Mouse (Mus musculus): ENCODE data around the gene B2m. TPM values are rescaled to one million over a fixed set of nuclear protein-coding genes. Genes with fewer than 3 reads are reported as not detected.
A peak's percentile ranks its signal among the peaks of the same experiment; 100 is the strongest.
"Not testable (repeated sequence)": the region's sequence is repeated elsewhere in the genome, so short reads cannot be mapped to it uniquely, and the experiment has no call there.

Gene B2m
- total RNA-seq (2021): 10 to 100 TPM; 80.2 to 95.9 TPM
- long read RNA-seq, experiment 1, transcript B2m-201 (4 exons, 860 nt): major isoform, 45 of 46 reads
- long read RNA-seq, experiment 1, partial matches to known transcripts: 1 of 46 reads
- long read RNA-seq, experiment 1, other reads (novel, unspliced or antisense): 0 of 46 reads
- long read RNA-seq, experiment 2, transcript B2m-201 (4 exons, 860 nt): major isoform, 45 of 46 reads
- long read RNA-seq, experiment 2, partial matches to known transcripts: 1 of 46 reads
- long read RNA-seq, experiment 2, other reads (novel, unspliced or antisense): 0 of 46 reads

DNA sequence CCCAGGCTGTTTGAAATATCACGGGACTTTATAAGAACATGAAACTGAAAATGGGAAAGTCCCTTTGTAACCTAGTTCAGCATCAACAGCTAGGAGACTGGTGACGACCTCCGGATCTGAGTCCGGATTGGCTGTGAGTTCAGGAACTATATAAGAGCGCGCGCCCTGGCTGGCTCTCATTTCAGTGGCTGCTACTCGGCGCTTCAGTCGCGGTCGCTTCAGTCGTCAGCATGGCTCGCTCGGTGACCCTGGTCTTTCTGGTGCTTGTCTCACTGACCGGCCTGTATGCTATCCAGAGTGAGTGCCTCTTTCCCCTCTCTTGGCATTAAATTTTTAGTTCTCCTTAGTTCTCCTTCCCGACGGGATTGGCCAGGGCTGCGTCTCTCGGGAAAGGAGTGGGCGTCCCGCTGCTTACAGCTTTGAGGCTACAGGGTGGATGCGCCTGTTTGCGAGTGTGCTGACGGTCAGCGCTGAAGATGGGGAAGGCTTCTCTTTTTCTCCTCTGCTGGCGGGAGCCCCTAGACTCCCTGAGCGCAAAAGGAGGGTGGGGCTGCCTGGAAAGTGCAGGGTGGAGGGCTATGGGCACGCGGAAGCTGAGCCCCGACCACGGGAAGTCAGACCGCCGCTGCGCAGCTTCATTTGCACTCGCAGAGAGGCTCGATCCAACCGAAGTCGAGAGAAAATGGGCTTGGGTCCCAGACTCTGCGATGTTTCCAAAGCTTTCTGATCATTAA lies at the start of gene B2m:
Gene B2m (plus strand): TSS at position 179 of the 734 bp plus-strand sequence.
- intact Hi-C loops (cut with DNase I; ENCODE audit: low total_unique reads): no loop called here
- peak; percentile 93 for DNase-seq

- DNase-seq; intact Hi-C loops (cut with DNase I; ENCODE audit: low total_unique reads): not testable (repeated sequence)
Measured at GRCm38 (mm10) chr2:122097686-122098085, 49.8 kb upstream of the B2m start.

GRCm38 (mm10) chr2:122102070-122102469 lies 45.4 kb upstream of the B2m start:
- intact Hi-C loops (cut with DNase I; ENCODE audit: low total_unique reads): no loop called here
- peak; percentile 23 for DNase-seq

DNA sequence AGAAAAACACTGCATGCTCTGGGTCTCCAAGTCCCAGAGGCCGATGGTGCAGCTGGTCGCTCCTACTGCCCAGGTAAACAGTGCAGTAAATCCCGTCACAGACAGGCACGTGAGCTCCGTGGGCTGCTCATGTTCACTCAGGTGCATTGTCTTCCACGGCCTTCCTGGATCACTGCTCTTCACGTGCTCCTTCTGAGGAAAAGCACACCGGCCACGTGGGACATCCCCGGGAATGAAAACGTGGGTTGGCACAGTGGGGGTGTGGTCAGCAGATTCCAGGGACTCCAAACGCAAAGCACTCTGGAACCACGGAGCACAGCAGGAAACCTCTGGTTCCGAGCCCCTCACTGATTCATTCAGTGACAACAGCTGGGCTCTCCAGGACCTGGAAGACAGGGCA lies 39.4 kb upstream of the B2m start:
- intact Hi-C loops (cut with DNase I; ENCODE audit: low total_unique reads): no loop called here
- DNase-seq: no peak

GRCm38 (mm10) chr2:122109714-122110113 lies 37.8 kb upstream of the B2m start:
- intact Hi-C loops (cut with DNase I; ENCODE audit: low total_unique reads): no loop called here
- DNase-seq: no peak

DNA sequence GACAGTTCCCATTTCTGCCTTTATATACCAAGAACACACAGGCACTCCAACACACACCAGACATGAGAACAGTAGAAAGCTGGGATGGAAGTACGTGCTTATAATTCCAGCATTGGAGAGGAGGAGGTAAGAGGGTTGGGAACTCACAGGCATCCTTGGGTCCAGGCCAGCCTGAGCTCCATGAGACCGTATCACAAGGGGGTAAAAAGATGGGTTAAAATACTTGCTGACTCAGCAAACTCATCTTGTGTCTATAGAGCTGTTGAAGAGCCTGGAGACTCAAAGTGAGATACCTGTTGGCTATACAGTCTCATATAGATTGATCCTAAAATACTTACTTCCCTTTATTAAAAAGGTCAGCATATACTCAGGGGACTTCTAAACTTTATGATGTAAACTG lies 30.6 kb upstream of the B2m start:
- intact Hi-C loops (cut with DNase I; ENCODE audit: low total_unique reads): loop anchor here (5.0 kb wide), 1 partner anchor 40 kb away; no protein-coding TSS in a partner anchor
- DNase-seq: no peak

- intact Hi-C loops (cut with DNase I; ENCODE audit: low total_unique reads): loop anchor here (5.0 kb wide), 1 partner anchor 39 kb away; no protein-coding TSS in a partner anchor
- DNase-seq: peak; percentile 98
Measured at GRCm38 (mm10) chr2:122117961-122118958, 29.2 kb upstream of the B2m start, which contains the start of gene Spg11. TSS of gene Spg11 (minus strand) at chr2:122118386.

DNA sequence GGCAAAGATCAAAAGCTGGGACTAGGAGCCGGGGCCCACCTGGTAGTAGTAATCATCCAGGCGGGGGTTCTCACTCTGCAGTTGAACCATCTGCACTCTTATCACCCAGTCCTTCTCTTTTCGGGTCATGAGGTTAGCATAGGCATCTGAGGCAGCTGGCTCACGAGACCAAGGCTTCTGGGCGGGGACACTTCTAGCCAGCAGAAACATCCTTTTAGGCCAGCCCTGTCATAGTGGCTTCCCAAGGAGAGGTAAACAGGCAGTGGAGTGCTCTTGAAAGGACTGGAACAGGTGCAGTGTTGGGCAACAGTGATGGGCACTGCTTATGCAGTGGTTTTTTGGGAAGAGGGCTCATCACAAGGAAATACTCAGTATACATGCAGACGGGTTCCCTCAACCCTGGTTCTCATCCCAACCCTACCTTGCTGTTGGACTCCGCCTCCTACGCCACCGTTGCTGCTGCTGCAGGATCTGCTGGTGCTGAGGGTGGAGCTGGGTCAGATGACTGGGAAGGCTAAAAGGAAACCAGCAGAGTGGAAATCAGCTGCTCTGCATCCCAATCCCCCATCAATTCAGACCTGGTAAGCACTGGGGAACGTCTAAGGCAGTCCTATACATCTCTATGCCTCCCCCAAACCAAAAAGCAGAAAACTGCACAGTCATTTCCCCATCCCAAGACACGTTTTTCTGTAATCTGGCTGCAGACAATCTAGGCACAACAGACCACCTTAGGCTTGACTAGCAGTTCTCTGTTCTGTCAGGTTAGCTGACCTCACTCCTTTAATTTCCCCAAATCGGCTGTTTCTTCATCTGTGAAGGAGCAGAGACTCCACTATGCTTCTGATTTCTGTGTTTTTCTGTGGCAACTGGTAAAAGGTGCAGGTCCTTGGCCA lies 21.6 kb upstream of the B2m start:
- intact Hi-C loops (cut with DNase I; ENCODE audit: low total_unique reads): no loop called here
- DNase-seq: no peak

GRCm38 (mm10) chr2:122126765-122127347 lies 20.6 kb upstream of the B2m start:
- no peak for DNase-seq
- intact Hi-C loops (cut with DNase I; ENCODE audit: low total_unique reads): no loop called here

DNA sequence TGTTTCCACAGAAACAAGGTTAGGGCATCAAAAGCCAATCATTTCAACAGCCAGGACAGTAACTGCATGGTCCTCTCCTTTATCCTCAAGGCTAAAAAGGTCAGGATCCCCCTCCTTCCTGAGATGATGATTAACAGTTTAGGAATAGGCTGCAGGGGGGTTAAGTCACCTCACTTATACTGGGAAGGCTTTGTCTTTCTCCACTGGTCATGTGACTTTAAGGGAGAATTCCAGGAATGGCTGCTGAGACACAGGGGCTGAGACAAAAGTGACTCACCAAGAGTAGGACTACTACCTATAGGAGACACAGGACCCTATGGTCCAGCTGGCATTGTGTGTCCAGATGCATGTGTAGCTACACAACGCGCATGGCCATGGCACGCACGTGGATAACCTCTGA lies 19.9 kb upstream of the B2m start:
- intact Hi-C loops (cut with DNase I; ENCODE audit: low total_unique reads): no loop called here
- no peak for DNase-seq

DNA sequence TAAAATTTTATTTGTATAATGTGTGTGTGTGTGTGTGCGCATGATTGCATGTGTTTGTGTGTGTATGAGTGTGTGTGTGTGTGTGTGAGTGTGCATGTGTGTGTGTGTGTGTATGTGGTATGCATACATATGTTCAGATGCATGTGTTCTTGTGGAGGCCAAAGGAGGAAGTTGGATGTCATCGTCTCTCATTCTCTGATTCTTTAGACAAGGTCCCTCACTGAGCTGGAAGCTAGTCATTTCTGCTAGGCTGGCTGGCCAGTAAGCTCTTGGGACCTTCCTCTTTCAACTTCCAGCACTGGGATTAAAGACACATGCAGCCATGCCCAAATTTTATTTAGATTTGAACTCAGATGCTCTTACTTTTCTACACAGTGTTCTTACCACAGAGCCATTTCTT lies 15.4 kb upstream of the B2m start:
- intact Hi-C loops (cut with DNase I; ENCODE audit: low total_unique reads): no loop called here
- no peak for DNase-seq

DNA sequence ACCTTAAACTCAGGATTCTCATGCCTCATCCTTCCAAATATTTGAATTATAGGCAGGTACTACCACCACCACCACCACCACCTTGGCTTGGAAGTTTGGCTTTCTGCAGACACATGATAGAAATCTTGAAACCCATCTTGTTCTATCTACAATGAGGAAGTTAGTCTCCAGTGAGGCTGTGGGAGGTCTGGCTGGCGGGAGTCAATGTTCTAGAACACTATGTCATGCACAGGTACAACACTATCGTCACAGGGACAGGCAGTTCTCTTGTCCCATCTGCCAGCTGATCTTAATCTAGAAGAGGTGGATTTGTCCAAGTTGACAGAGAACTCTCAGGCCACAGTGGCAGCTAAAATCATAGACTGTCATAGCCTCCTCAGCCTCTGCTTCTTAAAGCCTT lies 14.9 kb upstream of the B2m start:
- DNase-seq: no peak
- intact Hi-C loops (cut with DNase I; ENCODE audit: low total_unique reads): no loop called here

GRCm38 (mm10) chr2:122137839-122138465 lies 9.5 kb upstream of the B2m start:
- DNase-seq: no peak
- intact Hi-C loops (cut with DNase I; ENCODE audit: low total_unique reads): no loop called here

DNA sequence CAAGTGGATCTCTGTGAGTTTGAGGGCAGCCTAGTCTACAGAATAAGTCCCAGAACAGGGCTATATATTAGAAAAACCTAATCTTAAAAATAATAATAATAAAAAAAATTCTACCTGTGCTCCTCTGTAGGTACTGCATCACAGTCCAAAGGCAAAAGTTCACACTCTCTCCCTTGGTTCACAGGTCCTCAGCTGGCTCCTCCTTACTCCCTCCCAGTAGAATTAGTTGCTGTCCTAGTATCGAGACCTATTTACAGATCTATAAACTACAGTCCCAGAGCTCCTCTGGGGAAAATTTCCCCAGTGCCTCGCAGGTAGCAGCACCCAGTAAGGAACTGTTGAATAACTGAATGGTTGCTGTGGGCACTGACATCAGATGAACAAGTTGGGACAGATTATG lies 6.7 kb upstream of the B2m start:
- no peak for DNase-seq
- intact Hi-C loops (cut with DNase I; ENCODE audit: low total_unique reads): no loop called here

DNA sequence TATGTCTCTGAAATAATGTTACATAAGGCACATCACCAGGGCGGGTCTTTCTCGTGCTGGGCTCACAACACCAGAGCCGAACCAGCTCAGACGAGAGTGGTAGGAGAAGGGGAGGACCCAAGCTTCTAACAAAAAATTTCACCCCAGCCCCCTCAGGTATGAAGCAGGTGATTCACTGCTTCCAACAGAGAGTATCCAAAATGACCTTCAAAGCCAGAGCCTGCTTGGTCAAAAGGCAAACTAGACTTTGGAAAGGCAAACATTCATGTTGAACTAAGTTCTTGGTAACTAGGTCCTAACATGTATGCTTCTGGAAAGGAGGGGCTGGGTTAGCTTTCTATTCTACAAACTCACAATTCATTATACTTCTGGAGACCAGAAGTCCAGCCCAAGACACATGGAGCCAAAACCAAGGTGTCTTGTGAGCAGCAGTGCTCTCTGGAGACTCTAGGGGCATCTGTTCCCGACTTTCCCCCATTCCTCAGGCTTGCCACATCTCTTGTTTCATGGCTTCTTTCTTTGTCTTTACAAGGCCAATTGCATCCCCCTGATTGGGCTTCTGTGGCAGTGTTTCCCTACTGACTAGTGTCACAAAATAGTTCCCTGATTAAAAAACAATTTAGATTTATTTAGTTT lies 6.0 kb upstream of the B2m start:
- no peak for DNase-seq
- intact Hi-C loops (cut with DNase I; ENCODE audit: low total_unique reads): no loop called here

DNA sequence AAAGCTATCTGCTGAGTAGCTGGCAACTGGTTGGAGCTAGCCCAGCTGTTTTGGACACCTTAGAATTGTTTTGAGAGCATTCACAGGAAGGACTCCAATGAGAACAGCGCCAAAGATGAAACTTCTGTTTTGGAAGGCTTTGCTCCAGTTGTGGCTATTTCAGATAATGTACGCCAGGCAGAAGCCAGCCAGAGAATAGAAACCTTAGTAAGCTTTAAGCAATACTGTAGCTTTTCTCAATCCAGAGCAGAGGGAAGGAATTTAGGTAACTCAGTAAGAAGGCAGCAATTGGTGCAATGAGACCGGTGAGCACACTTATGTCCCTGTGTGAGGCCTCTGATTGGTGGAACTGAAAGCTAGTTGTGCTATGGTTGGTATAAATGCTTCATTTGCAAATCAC lies 4.4 kb upstream of the B2m start:
- DNase-seq: no peak
- intact Hi-C loops (cut with DNase I; ENCODE audit: low total_unique reads): no loop called here

- no peak for DNase-seq
- intact Hi-C loops (cut with DNase I; ENCODE audit: low total_unique reads): no loop called here
Measured at GRCm38 (mm10) chr2:122145756-122146155, 1.7 kb upstream of the B2m start.

- intact Hi-C loops (cut with DNase I; ENCODE audit: low total_unique reads): no loop called here
- no peak for DNase-seq
Measured at GRCm38 (mm10) chr2:122146687-122147086, 799 bp upstream of the B2m start.

All from gastrocnemius, postnatal 14 days (tissue).